Mouse (Mus musculus) cerebellum, adult 2 months (tissue): ENCODE data around the gene Sh2b3. TPM values are rescaled to one million over a fixed set of nuclear protein-coding genes. Genes with fewer than 3 reads are reported as not detected.
"Not testable (repeated sequence)": the region's sequence is repeated elsewhere in the genome, so short reads cannot be mapped to it uniquely, and the experiment has no call there.

Experiments used
- DNase-seq, 2 experiments: peaks; one replicate each; pipeline ENCODE4 v3.0.0; 2021
- H3K27ac ChIP-seq: fragments of 200-500 bp; 2 replicates; pipeline ENCODE4 v1.5.1; 2012; ENCODE audit warnings: low read length, control low read depth, inconsistent platforms; ENCODE audit not compliant: insufficient read depth
- H3K27me3 ChIP-seq: fragments of 200-500 bp; 2 replicates; pipeline ENCODE4 v1.6.1; 2012; ENCODE audit warnings: inconsistent platforms, mild to moderate bottlenecking, low read length, moderate library complexity; ENCODE audit not compliant: control insufficient read depth, insufficient read depth
- H3K4me1 ChIP-seq: fragments of 200-500 bp; 2 replicates; pipeline ENCODE4 v1.6.1; 2011; ENCODE audit warnings: low read length; ENCODE audit not compliant: control insufficient read depth, insufficient read depth
- H3K4me3 ChIP-seq: fragments of 200-500 bp; replicated peaks from 2 replicates; pipeline ENCODE3; 2011; ENCODE audit warnings: mild to moderate bottlenecking, low read depth, low read length, control low read depth; ENCODE audit not compliant: insufficient read depth
- CTCF ChIP-seq: fragments of 200-500 bp; IDR thresholded peaks from 2 replicates; pipeline ENCODE4 v1.5.1; 2011; ENCODE audit warnings: low read depth, mild to moderate bottlenecking, control low read depth, low read length, moderate library complexity, borderline replicate concordance; ENCODE audit not compliant: insufficient read depth
- POLR2A ChIP-seq: fragments of 200-500 bp; IDR thresholded peaks from 2 replicates; pipeline ENCODE4 v1.6.1; 2011; ENCODE audit warnings: low read length, control low read depth, borderline replicate concordance; ENCODE audit not compliant: insufficient read depth
- WGBS: fragments of 180-500 bp; shearing (Covaris S2); methylation state at CpG from one replicate; pipeline ENCODE4 v1.1.7; 2018; 5-methylcytosine and 5-hydroxymethylcytosine counted together
- polyA plus RNA-seq: library from polyadenylated mRNA; depleted of rRNA; stranded (reverse); fragments of >200 nt; gene quantifications from 2 replicates; pipeline ENCODE4 v1.2.3, GENCODE M21; 2012

Sh2b3 gene
- polyA plus RNA-seq, 1 experiment, result 30.8 TPM

DNA sequence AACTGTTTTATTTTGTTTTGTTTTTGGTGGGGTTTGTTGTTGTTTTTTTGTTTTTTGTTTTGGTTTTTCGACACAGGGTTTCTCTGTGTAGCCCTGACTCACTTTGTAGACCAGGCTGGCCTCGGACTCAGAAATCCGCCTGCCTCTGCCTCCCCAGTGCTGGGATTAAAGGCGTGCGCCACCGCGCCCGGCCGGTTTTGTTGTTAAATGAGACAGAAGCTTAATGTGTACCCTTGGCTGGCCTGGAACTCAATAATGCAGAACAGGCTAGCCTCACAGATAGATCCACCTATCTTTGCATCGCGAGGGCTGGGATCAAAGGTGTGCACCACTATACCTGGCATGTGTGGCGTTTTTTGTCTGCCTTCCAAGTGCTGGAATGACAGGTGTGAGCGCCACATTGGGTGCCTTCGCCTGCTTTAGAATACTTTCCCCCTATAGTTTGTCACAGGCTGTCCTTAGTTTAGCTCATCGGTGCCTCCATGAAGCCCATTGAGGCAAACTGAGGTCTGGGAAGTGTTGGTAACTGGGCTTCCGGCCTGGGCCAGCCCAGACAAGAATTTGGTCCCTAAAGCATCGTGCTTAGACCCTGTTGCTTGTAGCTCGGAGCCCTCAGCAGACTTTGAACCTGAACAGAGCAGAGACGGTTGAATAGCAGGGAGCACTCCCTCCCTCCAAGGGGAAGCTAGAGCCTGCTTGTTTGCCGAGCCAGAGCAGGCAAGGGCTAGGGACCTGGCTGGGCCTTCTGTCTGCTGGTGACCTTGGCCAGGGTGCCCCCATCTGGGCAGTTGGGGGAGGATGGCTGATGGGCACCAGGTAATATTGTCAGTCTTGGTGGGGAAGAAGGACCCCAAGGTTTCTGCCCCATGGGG lies 12.3 kb upstream of the Sh2b3 start:
- DNase-seq, result peak in 1 of 2 experiments; percentile 50
- Histone ChIP-seq H3K4me1 (peaks cover 34% of the 10 kb centered on the region), H3K4me3 (peak overlapping the region; percentile 99), H3K27me3 (no peaks in the 10 kb centered on the region), H3K27ac (no peak overlapping the region)
- WGBS, result 20% methylated on average over 20 of the region's 20 CpGs
- no peak for TF ChIP-seq CTCF
- no peak for TF ChIP-seq POLR2A

- Histone ChIP-seq H3K4me3 (peak within 1 kb of the TSS; percentile 99), H3K4me1 (peaks cover 29% of the 10 kb centered on the region), H3K27me3 (no peaks in the 10 kb centered on the region), H3K27ac (peak within 1 kb of the TSS; percentile 65; the same call in 1 of the 2 replicates)
- under 1% methylated on average over 42 of the region's 42 CpGs for WGBS
- TF ChIP-seq CTCF, result no peak
- peak; percentile 45; the same call in 1 of the 2 replicates for TF ChIP-seq POLR2A
- DNase-seq, result peak; percentile 92 to 95
Observed at GRCm38 (mm10) chr5:121848743-121849142, 11.3 kb upstream of the Sh2b3 start, which contains the start of gene Pheta1. Pheta1 (plus strand) TSS chr5:121848984.

- Histone ChIP-seq H3K4me1 (peaks cover 25% of the 10 kb centered on the region), H3K4me3 (peak overlapping the region; percentile 95), H3K27me3 (no peaks in the 10 kb centered on the region), H3K27ac (no peak overlapping the region)
- peak; percentile 65 to 69 for DNase-seq
- 1% methylated on average over 17 of the region's 17 CpGs for WGBS
- no peak for TF ChIP-seq POLR2A
- peak; percentile 12; the same call in 1 of the 2 replicates for TF ChIP-seq CTCF
Observed at GRCm38 (mm10) chr5:121848035-121848519, 10.6 kb upstream of the Sh2b3 start.

GRCm38 (mm10) chr5:121847269-121847668 lies 9.8 kb upstream of the Sh2b3 start:
- H3K27me3 ChIP-seq, DNase-seq: not testable (repeated sequence)
- 89% methylated on average over 3 of the region's 3 CpGs for WGBS

GRCm38 (mm10) chr5:121846322-121846721 lies 8.9 kb upstream of the Sh2b3 start:
- TF ChIP-seq POLR2A (no peak), CTCF (no peak)
- DNase-seq, result no peak
- WGBS, result 89% methylated on average over 11 of the region's 11 CpGs
- peaks cover 24% of the 10 kb centered on the region for H3K4me1 ChIP-seq
- no peak overlapping the region for H3K4me3 ChIP-seq
- H3K27ac ChIP-seq, result no peak overlapping the region
- no peaks in the 10 kb centered on the region for H3K27me3 ChIP-seq

More at GRCm38 (mm10) chr5:121847269-121847668, 9.8 kb upstream of the Sh2b3 start:
- not testable (repeated sequence) for H3K4me3 ChIP-seq, H3K27ac ChIP-seq
- peaks cover 28% of the 10 kb centered on the region for H3K4me1 ChIP-seq

GRCm38 (mm10) chr5:121845361-121845760 lies 7.9 kb upstream of the Sh2b3 start:
- WGBS, result 34% methylated on average over 4 of the region's 4 CpGs
- no peak overlapping the region for H3K27ac ChIP-seq
- H3K27me3 ChIP-seq, result no peaks in the 10 kb centered on the region
- TF ChIP-seq CTCF (no peak), POLR2A (no peak)
- DNase-seq, result no peak
- H3K4me1 ChIP-seq, result peaks cover 14% of the 10 kb centered on the region
- H3K4me3 ChIP-seq, result no peak overlapping the region

DNA sequence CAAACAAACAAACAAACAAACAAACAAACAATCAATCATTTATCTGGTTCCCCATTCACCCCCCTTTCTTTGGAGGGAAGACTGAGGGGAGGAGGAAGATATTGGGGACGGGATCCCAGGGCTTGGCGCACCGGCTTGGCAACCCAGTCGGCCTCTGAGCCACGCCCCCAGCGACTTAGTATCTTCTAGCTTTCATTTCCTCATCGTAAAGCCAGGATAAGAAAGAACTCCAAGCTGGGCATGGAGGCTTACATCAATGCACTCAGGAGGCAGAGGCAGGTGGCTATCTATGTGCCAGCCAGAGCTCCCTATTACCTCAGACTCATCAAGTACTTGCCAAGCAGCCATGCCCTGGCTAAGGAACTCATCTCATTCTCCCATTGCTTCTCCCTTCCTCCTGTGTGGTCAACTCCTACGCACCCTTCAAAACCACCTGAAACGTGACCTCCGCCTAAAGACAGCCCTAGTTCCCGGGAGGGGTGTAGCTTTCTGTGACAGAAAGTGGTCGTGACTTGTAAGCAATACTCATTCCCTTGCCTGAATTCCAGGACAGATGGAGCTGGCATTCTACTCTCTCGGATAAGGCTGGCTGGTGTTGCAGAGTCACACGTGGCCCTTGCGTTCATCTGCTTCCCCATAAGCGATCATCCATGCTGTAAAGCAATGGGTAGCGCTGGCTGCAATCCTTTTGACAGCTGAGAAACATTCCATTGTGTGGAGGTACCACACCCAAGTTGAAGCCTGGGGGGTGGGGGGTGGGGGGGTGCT lies 5.9 kb upstream of the Sh2b3 start:
- DNase-seq, result no peak
- 25% methylated on average over 17 of the region's 17 CpGs for WGBS
- TF ChIP-seq CTCF (no peak), POLR2A (no peak)
- Histone ChIP-seq H3K27ac (no peak overlapping the region), H3K27me3 (no peaks in the 10 kb centered on the region), H3K4me1 (peaks cover 7% of the 10 kb centered on the region), H3K4me3 (no peak overlapping the region)
